Mouse (Mus musculus): ENCODE data around the gene Olfr1242.

Gene Olfr1242

GRCm38 (mm10) chr2:89498235-89498634, at the start of gene Olfr1242:
TSS of gene Olfr1242 (minus strand) at chr2:89498335.
- DNase-seq, result no peak

GRCm38 (mm10) chr2:89544516-89544915, 46.4 kb upstream of the Olfr1242 start:
- no peak for DNase-seq

GRCm38 (mm10) chr2:89539923-89540322, 41.8 kb upstream of the Olfr1242 start:
- DNase-seq, result no peak

- DNase-seq, result no peak
Observed at GRCm38 (mm10) chr2:89531387-89531786, 33.3 kb upstream of the Olfr1242 start, which contains the start of gene Olfr1243. TSS of gene Olfr1243 (minus strand) at chr2:89531487.

GRCm38 (mm10) chr2:89487026-89487425, 11.1 kb downstream of the Olfr1242 start, which contains the start of gene Olfr1241:
TSS of gene Olfr1241 (minus strand) at chr2:89487126.
- DNase-seq, result no peak

GRCm38 (mm10) chr2:89442900-89443299, 55.2 kb downstream of the Olfr1242 start, which contains the start of gene Olfr1240:
TSS of gene Olfr1240 (minus strand) at chr2:89443000.
- no peak for DNase-seq

Data from lung, adult 18-20 months (tissue).